Mouse (Mus musculus) fat pad, adult 2 months (tissue): ENCODE measurements around the gene Actl7b.

ENCODE experiments used
- DNase-seq: peaks from one replicate; pipeline ENCODE4 v3.0.0-alpha.2; 2011; ENCODE audit warnings: low read depth, low spot score; ENCODE audit errors: extremely low read depth

Actl7b gene

DNA sequence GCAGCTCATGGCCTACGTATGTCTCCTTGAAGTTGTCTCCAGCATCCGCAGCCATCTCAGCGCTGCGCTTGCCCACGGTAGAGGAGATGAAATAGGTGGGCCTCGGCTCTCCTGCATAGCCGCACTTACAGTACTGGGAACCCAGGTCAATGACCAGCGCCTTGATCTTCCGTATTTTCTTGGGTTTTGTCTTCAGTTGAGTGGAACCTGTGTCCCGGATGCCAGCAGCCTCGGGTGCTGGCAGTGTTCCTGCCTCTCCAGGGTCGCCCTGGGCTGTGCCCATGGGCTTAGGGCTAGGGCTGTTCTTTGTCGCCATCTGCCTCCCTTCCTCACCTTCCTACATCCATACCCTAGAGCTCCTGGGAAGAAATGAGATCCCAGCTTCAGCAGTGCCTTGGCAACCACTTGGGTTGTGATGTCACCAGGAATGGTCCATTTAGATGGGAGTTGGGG is at the start of gene Actl7b:
TSS of gene Actl7b (minus strand) at position 403 of the 453 bp plus-strand sequence.
- DNase-seq = no peak

DNA sequence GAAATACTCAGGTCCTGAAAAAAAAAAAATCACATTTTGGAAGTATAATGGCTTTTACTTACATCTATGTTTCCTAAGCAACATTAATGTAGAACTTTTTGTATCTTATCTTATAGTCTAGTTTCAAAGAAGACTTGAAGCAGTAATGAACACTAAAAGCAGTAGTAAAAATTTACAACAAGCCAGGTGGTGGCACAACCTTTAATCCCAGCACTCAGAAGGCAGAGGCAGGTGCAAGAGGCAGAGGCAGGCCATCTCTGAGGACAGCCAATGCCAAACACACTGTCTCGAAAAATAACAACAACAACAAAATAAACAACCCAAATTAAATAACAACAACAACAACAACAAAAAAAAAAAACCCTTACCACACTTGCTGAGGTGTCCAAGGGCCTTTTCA is 29.8 kb upstream of the Actl7b start:
- no peak for DNase-seq

DNA sequence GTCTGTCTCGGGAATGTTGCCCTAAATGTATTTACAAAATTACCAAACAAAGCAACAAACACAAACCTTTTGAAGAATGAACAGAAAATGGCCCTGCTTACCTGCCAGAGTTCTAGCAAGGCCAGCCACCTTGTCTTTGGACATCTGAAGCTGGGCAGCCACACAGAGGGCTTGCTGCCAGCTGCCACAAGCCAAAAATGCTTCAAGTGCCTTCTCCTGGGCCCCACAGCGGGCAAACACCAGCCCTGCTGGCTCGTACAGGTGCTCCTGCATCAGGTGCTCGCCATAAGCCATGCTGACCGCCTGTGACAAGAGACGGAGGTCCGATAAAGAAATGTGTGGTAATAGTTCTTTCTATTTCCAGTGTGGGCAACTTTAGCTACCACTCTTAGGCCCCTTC is 27.7 kb upstream of the Actl7b start:
- DNase-seq = no peak

GRCm38 (mm10) chr4:56767861-56768284 is 26.6 kb upstream of the Actl7b start:
- DNase-seq = no peak

DNA sequence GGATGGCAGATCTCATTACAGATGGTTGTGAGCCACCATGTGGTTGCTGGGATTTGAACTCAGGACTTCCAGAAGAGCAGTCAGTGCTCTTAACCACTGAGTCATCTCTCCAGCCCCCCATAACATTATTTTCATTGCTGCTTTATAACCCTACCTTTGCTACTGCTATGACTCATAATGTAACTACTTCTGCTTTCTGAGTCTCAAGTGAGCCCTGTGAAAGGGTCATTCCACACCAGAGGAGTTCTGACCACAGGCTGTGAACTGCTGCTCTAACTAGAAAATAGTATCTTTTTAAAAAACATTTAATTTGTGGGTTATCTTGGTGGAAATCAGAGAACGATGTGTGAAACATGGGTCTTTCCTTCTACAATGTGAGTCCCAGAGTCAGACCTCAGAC is 16.4 kb upstream of the Actl7b start:
- no peak for DNase-seq

- DNase-seq = no peak
Observed at GRCm38 (mm10) chr4:56756966-56757600, 15.8 kb upstream of the Actl7b start.

- DNase-seq = no peak
Observed at GRCm38 (mm10) chr4:56756021-56756420, 14.8 kb upstream of the Actl7b start.

DNA sequence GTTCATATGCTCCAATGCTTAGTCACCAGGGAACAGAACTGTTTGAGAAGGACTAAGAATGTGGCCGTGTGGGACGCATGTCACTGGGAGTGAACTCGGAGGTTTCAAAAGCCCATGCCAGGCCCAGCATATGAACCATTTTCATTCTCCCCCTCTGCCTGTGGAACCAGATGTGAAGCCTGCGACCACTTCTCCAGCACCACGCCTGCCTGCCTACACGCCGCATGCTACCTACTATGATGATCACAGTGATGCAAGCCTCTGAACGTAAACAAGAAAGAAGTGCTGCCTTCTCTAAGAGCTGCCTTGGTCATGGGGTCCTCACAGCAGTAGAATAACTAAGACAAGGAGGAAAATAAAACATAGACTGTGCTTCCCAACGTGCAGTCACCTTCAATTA is 6.2 kb upstream of the Actl7b start:
- no peak for DNase-seq

DNA sequence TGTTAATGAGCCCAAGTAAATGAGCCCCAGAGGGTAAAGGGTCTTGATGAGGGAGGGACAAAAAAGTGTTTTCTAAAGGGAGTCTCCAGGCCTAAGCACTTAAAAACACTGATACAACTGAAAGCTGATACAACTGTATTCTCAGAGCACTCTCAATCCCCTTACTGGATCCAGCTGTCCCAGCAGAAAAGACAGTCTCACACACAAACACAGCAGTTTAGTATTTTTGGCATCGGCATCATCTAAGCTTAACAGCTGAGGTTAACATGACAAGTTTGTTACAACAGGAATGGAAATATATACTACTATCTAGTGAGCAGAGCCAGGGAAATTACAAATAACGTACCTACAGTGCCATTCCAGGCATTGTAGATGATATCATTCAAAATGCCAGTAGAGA is 5.1 kb upstream of the Actl7b start:
- no peak for DNase-seq

DNA sequence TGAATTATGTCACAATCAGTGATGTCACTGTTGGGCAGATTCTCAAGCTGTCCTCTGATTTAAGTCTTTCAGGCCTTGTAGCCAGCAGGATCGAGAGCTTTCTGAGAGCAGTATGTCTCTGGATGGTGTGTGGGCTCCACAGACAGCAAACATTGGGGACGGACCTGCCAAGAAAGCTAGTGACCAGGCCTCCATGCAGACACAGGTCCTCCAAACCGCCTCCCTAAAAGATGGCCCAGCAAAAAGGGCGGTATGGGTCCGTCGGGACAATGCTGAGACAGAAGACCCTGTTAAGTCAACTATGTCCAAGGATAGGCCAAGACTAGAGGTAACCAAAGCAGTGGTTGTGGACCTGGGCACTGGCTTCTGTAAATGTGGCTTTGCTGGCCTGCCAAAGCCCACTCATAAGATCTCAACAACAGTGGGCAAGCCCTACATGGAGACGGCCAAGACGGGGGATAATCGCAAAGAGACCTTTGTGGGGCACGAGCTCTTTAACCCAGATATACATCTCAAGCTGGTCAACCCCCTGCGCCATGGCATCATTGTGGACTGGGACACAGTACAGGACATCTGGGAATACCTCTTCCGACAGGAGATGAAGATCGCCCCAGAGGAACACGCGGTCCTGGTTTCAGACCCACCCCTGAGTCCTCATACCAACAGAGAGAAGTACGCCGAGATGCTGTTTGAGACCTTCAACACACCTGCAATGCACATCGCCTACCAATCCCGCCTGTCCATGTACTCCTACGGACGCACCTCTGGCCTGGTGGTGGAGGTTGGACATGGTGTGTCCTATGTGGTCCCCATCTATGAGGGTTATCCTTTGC is 2.3 kb upstream of the Actl7b start, which contains the start of gene Actl7a:
TSS of gene Actl7a (plus strand) at position 51 of the 833 bp plus-strand sequence.
- no peak for DNase-seq

DNA sequence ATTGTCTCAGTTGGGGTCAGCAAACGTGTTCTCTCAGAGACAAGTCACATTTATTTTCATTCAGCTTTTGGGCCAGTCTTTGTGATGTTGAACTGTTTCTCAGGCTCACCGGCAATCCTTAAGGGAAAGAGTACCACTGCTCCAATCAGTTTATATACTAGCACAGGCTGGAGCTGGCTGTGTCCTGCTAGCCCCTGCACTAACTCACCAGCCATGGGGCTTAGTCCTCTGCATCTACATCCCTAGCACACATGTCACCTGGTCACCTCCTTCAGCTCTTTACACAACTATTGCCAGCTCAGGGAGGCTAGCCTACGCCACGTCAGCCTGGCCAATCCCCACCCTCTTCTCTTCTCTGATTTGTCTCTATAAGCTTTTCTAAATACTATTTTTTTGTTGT is 1.5 kb upstream of the Actl7b start:
- no peak for DNase-seq

DNA sequence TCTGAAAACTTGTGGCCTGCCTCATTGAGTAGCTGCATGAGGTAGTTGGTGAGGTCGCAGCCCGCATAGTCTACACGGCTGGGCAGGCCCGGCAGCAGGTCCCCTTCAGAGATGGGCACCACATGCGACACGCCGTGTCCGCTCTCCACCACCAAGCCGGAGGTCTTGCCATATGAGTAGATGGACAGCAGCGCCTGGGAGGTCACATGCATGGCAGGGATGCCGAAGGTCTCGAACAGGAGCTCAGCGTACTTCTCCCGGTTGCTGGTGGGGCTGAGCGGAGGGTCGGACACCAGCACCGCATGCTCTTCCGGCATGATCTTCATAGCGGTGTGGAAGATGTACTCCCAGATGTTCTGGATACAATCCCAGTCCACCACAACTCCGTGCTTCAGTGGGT is 632 bp downstream of the Actl7b start:
- no peak for DNase-seq

DNA sequence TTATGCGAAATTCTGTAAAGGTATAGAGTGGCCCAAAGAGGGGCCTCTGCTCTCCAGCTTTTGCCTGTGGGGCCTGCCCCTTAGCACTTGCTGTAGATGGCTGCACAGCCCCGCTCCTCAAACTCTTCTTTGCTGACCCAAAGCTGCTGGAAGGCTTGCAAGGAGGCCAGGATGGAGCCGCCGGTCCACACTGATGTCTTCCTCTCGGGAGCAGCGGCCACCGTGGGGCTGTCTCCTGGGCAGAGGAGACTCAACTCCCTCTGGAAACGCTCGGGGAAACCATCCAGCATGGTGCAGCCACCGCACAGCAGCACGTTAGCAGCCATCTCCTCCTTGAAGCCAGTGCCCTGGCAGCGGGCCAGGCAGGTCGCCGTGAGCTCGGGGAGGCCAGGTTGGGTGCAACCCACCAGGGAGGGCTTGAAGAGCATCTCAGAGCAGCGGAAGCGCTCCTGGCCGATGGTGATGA is 1.2 kb downstream of the Actl7b start, which contains the start of gene Gm26657:
TSS of gene Gm26657 (plus strand) at position 51 of the 466 bp plus-strand sequence.
- no peak for DNase-seq

DNA sequence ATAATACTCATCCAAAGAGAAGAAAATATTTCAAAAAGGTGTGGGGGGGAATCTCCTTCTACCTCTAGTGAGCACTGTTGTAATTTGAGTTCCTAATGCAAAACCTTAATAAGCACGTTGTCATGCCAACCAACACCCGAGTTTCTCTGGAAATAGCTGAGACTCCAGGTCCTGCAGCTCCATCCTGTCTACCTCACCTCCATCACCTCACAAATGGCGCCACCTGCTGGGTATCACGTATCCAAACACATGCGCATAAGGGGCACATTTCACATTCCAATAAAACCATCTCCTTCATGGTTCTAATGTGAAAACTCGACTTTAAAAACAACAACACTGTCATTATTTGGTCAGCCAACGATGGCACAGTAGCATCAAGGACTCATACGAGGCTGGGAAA is 15.4 kb downstream of the Actl7b start:
- no peak for DNase-seq

- no peak for DNase-seq
Observed at GRCm38 (mm10) chr4:56723237-56723636, 18.0 kb downstream of the Actl7b start.

DNA sequence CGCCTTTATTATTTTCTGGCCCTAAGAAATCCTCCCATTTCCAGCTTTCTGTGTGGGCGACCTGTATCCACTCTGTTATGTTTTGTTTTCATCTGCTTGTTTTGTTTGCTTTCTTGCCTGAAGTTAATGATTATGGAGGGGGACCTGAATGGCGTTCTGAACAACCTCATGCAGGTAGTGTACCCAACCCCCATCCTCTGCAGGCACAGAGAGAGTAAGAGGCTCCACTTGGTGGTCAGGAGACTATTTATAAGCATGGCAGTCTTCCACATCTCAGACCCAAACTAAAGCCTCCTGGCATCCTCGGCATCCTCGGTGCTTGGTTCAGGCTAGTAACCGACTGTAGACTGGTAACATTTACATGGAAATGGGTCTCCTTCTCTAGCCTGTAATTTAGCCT is 18.9 kb downstream of the Actl7b start:
- no peak for DNase-seq

- DNase-seq = no peak
Observed at GRCm38 (mm10) chr4:56721469-56721868, 19.8 kb downstream of the Actl7b start.

GRCm38 (mm10) chr4:56720403-56720802 is 20.8 kb downstream of the Actl7b start:
- no peak for DNase-seq

GRCm38 (mm10) chr4:56719456-56719855 is 21.8 kb downstream of the Actl7b start:
- DNase-seq = no peak

DNA sequence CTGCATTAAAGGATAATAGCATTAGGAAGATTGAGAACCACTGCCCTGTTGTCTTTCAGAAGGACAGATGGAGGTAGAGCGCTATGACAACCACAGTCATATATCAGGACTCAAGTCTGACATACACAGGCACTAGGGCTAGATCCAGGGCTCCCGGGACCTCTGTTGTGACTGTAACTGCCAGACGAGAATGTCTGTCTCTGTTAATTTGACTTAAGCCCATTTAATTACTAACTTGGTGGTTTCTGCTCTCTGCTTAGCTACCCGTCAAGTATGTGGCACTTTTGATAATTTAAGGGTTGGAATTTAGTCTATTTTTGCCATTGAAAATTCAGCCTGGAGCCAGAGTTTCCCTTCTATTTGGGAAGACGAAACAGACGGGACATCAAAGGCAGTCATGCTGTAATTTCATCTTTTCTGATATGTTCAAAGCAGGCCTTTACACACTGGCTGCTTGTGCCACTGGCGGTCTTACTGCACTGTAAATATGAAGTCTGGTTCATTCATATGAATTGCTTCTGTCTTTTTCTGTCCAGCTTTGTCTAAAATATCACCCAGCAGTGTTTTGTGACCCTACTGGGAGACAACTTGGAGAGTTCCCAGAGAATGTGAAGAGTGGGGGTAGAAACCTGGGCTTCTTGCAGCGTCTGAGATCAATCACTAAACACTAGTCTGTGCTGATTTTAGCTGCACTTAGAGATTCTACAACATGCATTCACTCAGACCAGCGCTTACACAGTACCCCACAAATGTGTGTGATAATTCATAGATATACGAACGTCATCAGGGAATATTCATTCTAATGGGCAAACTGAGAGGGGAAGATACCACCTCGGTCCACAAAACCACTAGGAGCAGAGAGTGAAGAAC is 22.4 kb downstream of the Actl7b start:
- DNase-seq = no peak

GRCm38 (mm10) chr4:56717932-56718331 is 23.3 kb downstream of the Actl7b start:
- DNase-seq = no peak
